Mouse (Mus musculus) thymus, adult 2 months (tissue): Measurements from ENCODE around the gene Gm20388.

Source experiments
- CTCF ChIP-seq: fragments of 200-500 bp; IDR thresholded peaks from 2 replicates; pipeline ENCODE4 v1.5.1; 2012; ENCODE audit warnings: mild to moderate bottlenecking, control low read depth, low read length, moderate library complexity, borderline replicate concordance; ENCODE audit not compliant: control insufficient read depth, poor library complexity, insufficient read depth; ENCODE audit errors: extremely low read depth
- POLR2A ChIP-seq: fragments of 200-500 bp; IDR thresholded peaks from 2 replicates; pipeline ENCODE4 v1.6.1; 2012; ENCODE audit warnings: mild to moderate bottlenecking, low read length, control low read depth, moderate library complexity; ENCODE audit not compliant: control insufficient read depth, poor library complexity, insufficient read depth; ENCODE audit errors: extremely low read depth

- TF ChIP-seq CTCF: no peak
- TF ChIP-seq POLR2A: no peak
Measured at GRCm38 (mm10) chr8:123895680-123896365, 3985.2 kb downstream of the Gm20388 start.
